Mouse (Mus musculus) midbrain, embryonic 10.5 days (tissue): ENCODE measurements around the gene Bola2. TPM values are rescaled to one million over a fixed set of nuclear protein-coding genes. Genes with fewer than 3 reads are reported as not detected.

Source experiments
- DNase-seq: peaks from one replicate; pipeline ENCODE4 v3.0.0-alpha.2; 2017; ENCODE audit warnings: low spot score
- H3K27ac ChIP-seq: fragments of 300-500 bp; sonication (generic); replicated peaks from 2 replicates; pipeline ENCODE4 v1.5.1; 2016; ENCODE audit warnings: mild to moderate bottlenecking
- H3K27me3 ChIP-seq: fragments of 300-500 bp; sonication (generic); 2 replicates; pipeline ENCODE4 v1.6.1; 2016; ENCODE audit warnings: low read depth, mild to moderate bottlenecking; ENCODE audit not compliant: poor library complexity, severe bottlenecking
- H3K36me3 ChIP-seq: fragments of 300-500 bp; sonication (generic); 2 replicates; pipeline ENCODE4 v1.6.1; 2016; ENCODE audit warnings: mild to moderate bottlenecking, moderate library complexity
- H3K4me1 ChIP-seq: fragments of 300-500 bp; sonication (generic); 2 replicates; pipeline ENCODE4 v1.6.1; 2016
- H3K4me3 ChIP-seq: fragments of 300-500 bp; sonication (generic); 2 replicates; pipeline ENCODE4 v1.5.1; 2016; ENCODE audit warnings: mild to moderate bottlenecking, moderate library complexity
- H3K9me3 ChIP-seq: fragments of 300-500 bp; sonication (generic); replicated peaks from 2 replicates; pipeline ENCODE4 v1.6.1; 2016; ENCODE audit warnings: mild to moderate bottlenecking
- WGBS: fragments of 180-500 bp; shearing (Covaris S2); methylation state at CpG from one replicate; pipeline ENCODE4 v1.1.7; 2016; 5-methylcytosine and 5-hydroxymethylcytosine counted together
- polyA plus RNA-seq: library from polyadenylated mRNA; unstranded; fragments of >200 nt; fragmentation: Nextera tagmentation; extraction: Ambion mirVana; gene quantifications from 2 replicates; pipeline ENCODE4 v1.2.1, GENCODE M21; 2016

Gene Bola2
- polyA plus RNA-seq, result 186 and 216 TPM in 2 replicates

DNA sequence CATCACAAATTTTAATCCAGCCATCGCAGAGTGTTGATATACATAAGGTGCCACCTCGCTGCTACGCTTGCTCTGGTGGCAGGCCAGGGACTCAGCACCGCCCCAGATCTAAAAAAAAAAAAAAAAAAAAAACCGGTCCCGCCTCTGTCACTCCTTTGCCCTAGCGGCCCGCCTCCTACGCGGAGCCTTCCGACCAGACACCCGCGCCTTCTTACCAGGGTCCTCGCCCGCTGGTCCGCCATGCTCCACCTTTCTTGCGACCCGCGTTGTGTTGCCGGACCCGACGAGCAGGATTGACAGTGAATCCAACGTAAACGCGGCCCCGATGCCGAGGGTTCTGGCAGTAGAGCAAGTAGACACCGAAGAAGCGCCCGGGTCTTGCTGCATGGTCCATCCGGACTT lies at the start of gene Bola2:
Gene Bola2, plus strand, starts transcription at position 192 of the 402 bp plus-strand sequence.
- H3K27me3 ChIP-seq, result no peaks in the 10 kb centered on the region
- WGBS, result 0% methylated on average over 31 of the region's 31 CpGs
- H3K9me3 ChIP-seq, result no peaks in the 10 kb centered on the region
- H3K4me1 ChIP-seq, result peaks cover 40% of the 10 kb centered on the region
- H3K36me3 ChIP-seq, result peaks cover 53% of the 10 kb centered on the region
- peak within 1 kb of the TSS; percentile 91 for H3K4me3 ChIP-seq
- H3K27ac ChIP-seq, result peak within 1 kb of the TSS; percentile 96
- no peak for DNase-seq

DNA sequence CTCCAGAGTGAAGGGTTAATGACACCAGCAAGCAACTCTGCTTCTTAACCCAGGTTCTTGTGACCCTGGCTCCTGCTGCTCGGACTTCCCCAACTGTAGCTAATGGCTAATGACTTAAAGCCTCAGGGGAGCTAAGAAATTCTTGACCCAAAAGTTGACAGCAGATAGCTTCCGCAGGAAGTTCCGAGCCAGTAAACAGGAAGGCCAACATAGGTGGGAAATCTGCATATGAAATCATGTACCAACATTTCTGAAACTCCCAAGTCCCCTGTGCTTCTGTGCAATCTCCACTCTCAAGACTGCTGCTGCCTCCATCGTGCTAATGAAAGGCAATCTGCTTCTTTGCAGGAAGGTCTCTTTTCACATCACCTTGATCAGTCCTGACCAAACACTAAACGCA lies 49.5 kb upstream of the Bola2 start:
- 72% methylated on average over 5 of the region's 5 CpGs for WGBS

DNA sequence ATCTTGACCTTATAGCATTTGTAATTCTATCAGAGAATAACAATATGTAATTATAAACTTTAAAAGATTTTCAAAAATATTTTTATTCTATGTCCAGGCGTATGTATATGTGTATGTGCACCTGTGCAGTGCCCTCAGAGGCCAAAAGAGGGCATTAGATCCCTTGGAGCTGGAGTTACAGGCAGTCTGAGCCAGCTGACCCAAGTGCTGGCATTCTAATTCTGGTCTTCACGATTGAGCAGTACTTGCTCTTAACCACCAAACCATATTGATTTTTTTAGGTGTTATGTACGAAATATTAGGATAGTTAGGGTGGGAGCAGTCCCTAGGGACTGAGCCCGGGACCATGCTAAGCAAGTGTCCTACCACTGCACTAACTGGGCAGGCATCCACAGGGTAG lies 46.7 kb upstream of the Bola2 start:
- H3K4me3 ChIP-seq, result peak overlapping the region; percentile 73
- no peaks in the 10 kb centered on the region for H3K36me3 ChIP-seq
- WGBS, result 78% methylated on average over 4 of the region's 4 CpGs
- no peak overlapping the region for H3K27ac ChIP-seq
- peaks cover 12% of the 10 kb centered on the region for H3K4me1 ChIP-seq
- no peaks in the 10 kb centered on the region for H3K9me3 ChIP-seq
- no peak for DNase-seq
- H3K27me3 ChIP-seq, result no peaks in the 10 kb centered on the region

More for the DNA sequence above, 49.5 kb upstream of the Bola2 start:
- H3K4me1 ChIP-seq, result peaks cover 12% of the 10 kb centered on the region
- H3K4me3 ChIP-seq, result no peak overlapping the region
- no peak overlapping the region for H3K27ac ChIP-seq
- no peaks in the 10 kb centered on the region for H3K9me3 ChIP-seq
- H3K36me3 ChIP-seq, result no peaks in the 10 kb centered on the region
- H3K27me3 ChIP-seq, result no peaks in the 10 kb centered on the region
- no peak for DNase-seq

DNA sequence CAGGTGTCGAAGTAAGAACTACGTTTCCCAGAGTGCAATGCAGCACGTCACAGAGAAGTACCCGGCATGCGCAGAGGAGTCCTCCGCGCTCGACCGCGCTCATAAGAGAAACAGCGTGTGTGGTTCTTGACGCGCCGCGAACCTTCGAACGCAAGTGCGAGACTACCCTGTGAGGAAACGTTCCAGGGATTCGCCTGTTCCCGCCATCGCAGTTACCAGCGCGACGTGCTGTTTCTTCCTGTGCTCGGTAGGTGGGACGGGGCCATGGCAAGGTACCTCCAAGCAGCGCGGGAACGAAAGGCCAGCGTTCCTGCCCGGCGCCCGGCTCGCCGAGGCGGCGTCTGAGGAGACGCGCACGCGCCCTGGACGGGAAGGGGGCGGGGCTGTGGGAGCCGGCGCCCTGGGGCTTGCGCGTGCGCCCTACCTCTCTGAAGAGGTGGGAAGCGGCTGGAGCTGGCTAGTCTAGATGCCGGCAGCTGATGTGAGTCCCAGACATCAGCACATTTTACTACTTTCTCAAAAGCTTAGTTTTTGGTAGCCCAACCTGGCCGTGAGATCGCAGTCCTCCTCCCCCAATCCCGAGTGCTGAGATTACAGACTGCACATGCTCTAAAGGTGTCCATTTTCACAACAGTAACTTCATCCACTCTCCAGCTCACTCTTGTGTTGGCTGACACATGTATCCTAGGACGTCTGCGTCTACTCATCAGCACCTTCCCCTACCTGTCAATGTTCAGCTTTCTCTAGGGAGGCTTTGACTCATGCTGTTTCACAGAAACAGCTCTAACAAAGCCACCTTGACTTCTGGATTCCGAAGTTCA lies 45.8 kb upstream of the Bola2 start, which contains the start of gene Sgf29:
Gene Sgf29, plus strand, starts transcription at position 79 of the 821 bp plus-strand sequence.
- H3K27me3 ChIP-seq, result no peaks in the 10 kb centered on the region
- 1% methylated on average over 57 of the region's 57 CpGs for WGBS
- peak; percentile 93 for DNase-seq
- peaks cover 12% of the 10 kb centered on the region for H3K4me1 ChIP-seq
- peak within 1 kb of the TSS; percentile 94 for H3K27ac ChIP-seq
- H3K4me3 ChIP-seq, result peak within 1 kb of the TSS; percentile 73
- H3K36me3 ChIP-seq, result no peaks in the 10 kb centered on the region
- H3K9me3 ChIP-seq, result no peaks in the 10 kb centered on the region

DNA sequence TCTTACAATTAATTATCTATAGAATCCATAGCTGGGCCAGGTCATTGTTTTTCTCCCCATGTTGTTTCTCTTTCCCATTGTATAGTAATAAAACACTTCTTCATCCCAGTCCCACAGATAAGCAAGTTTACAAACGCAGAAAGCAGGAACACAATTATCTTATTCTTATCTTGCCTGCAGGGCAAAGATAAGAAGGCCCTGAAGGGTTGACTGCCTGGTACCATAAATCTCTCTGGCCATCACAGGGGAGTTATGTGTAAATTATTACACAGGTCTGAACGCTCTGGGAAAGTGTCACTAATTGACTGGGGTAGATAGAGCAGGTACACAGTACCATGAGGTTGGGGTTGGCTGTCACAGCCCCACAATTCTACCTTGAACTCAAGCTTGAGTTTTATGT lies 44.3 kb upstream of the Bola2 start:
- Histone ChIP-seq H3K36me3 (no peaks in the 10 kb centered on the region), H3K9me3 (no peaks in the 10 kb centered on the region), H3K4me1 (peaks cover 12% of the 10 kb centered on the region), H3K4me3 (no peak overlapping the region), H3K27ac (no peak overlapping the region), H3K27me3 (no peaks in the 10 kb centered on the region)
- WGBS, result 90% methylated on average over 2 of the region's 2 CpGs
- DNase-seq, result no peak

DNA sequence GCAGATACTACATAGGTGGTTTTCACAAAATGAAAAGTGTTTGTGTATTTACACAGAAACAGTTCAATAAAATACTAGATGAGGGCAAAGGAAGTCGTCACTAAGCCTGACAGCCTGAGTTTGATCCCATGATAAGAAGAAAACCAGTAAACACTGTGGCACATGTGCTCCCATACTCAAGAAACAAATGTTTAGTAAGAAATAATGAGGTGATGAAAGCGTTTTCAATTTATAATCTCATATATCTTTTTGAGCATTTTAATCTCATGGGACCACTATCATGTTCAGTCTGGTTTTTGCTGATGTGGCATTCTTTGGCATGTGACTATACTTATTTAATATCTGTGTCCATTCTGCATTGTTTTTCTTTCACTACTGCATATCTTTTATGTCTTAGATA lies 41.2 kb upstream of the Bola2 start:
- H3K27ac ChIP-seq, result no peak overlapping the region
- H3K4me1 ChIP-seq, result peaks cover 9% of the 10 kb centered on the region
- no peaks in the 10 kb centered on the region for H3K9me3 ChIP-seq
- 89% methylated on average over 2 of the region's 2 CpGs for WGBS
- H3K4me3 ChIP-seq, result no peak overlapping the region
- no peak for DNase-seq
- H3K27me3 ChIP-seq, result no peaks in the 10 kb centered on the region
- H3K36me3 ChIP-seq, result no peaks in the 10 kb centered on the region

DNA sequence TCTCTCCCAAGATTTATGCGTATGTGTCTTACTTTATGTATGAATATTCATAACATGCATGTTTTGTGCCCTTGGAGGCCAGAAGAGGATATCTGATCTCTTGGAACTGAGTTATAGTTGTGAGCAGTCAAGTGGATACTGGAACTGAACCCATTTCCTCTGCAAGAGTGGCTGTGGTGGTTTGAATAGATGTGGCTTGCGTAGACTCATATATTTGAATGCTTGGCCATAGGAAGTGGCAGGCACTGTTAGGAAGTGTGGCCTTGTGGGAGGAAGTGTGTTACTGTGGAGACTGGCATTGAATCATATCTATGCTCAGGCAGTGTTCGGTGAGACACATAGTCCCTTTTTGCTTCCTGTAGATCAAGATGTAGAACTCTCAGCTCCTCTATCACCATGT lies 39.5 kb upstream of the Bola2 start:
- no peaks in the 10 kb centered on the region for H3K4me1 ChIP-seq
- no peak overlapping the region for H3K4me3 ChIP-seq
- H3K36me3 ChIP-seq, result no peaks in the 10 kb centered on the region
- no peak for DNase-seq
- H3K27me3 ChIP-seq, result no peaks in the 10 kb centered on the region
- H3K9me3 ChIP-seq, result no peaks in the 10 kb centered on the region
- 90% methylated on average over 3 of the region's 3 CpGs for WGBS
- no peak overlapping the region for H3K27ac ChIP-seq

DNA sequence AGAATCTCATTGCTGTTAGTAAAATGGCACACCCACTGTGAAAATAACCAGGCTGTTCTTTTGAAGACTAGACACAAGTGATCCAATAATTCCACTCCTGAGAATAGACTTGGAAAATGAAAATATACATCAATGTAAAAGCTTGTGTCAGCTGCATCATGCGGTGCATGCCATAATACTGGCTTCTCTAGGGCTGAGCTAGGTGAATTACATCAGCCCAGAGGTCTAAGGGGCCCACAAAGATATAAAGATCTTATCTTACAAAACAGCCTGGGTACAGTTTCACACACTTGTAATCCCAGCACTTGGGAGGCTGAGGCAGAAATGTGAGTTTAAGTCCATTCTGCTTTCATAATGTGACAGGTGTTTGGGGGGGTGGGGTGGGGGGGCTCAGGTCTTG lies 37.7 kb upstream of the Bola2 start:
- no peak for DNase-seq
- Histone ChIP-seq H3K4me1 (no peaks in the 10 kb centered on the region), H3K4me3 (no peak overlapping the region), H3K27me3 (no peaks in the 10 kb centered on the region), H3K9me3 (no peaks in the 10 kb centered on the region), H3K27ac (no peak overlapping the region), H3K36me3 (peaks cover 13% of the 10 kb centered on the region)
- 93% methylated on average over 1 of the region's 1 CpGs for WGBS

DNA sequence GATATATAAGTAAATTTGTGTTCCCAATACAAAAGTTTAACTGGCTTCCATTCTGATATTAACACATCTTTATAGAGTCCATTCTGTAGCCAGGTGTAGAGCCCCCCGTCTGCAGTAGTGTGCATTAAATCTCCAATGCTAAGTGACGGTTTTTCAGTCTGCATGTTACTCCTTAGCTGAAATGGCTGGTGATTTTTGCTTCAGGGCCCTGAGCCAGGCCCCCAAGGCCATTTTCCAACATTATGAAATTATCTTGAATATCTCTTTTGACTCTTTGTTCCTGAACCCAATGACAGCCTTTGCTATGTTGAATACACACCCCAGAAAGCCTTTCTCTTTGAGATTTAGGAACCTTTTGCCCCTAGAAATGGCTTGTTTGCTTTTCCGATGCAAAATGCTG lies 35.4 kb upstream of the Bola2 start:
- Histone ChIP-seq H3K27ac (no peak overlapping the region), H3K4me1 (no peaks in the 10 kb centered on the region), H3K36me3 (peaks cover 35% of the 10 kb centered on the region), H3K9me3 (no peaks in the 10 kb centered on the region), H3K4me3 (no peak overlapping the region), H3K27me3 (no peaks in the 10 kb centered on the region)
- WGBS, result 91% methylated on average over 3 of the region's 3 CpGs
- DNase-seq, result no peak

DNA sequence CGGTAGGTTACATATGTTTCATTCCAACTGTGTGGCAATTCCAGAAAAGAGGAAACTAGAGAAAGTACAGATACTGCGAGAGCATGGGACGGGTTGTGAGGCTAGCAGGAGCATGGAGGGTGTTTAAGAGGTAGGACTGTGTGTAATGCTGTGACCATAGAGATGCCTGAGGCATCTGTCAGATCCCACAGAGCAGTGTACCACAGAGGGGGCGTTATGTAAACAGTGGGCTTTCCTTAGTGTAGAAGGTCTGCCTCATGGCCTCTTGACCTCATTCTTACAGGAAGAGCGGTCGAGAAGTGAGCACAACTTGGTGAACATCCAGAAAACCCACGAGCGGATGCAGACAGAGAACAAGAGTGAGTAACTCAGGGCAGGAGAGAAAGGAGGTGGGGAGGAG lies 31.6 kb upstream of the Bola2 start:
- 83% methylated on average over 8 of the region's 8 CpGs for WGBS
- Histone ChIP-seq H3K36me3 (peaks cover 72% of the 10 kb centered on the region), H3K4me3 (no peak overlapping the region), H3K27me3 (no peaks in the 10 kb centered on the region), H3K27ac (no peak overlapping the region), H3K4me1 (no peaks in the 10 kb centered on the region), H3K9me3 (no peaks in the 10 kb centered on the region)
- no peak for DNase-seq

DNA sequence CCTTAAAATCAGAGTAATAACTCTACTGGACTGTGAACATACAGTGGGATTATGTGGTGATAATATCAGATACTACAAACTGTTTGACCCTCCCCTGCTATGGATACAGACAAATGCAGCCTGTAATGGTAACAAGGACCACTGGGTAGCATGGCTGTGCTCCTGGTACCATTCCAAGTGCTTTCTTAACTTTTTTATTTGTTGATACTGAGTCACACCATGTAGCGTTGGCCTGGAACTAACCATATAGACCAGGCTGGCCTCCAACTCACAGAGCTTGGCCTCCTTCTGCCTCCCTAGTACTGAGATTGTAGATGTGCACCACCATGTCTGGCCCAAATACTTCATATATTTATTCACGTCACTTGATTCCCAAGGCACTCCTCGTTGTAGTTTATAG lies 29.9 kb upstream of the Bola2 start:
- peaks cover 79% of the 10 kb centered on the region for H3K36me3 ChIP-seq

DNA sequence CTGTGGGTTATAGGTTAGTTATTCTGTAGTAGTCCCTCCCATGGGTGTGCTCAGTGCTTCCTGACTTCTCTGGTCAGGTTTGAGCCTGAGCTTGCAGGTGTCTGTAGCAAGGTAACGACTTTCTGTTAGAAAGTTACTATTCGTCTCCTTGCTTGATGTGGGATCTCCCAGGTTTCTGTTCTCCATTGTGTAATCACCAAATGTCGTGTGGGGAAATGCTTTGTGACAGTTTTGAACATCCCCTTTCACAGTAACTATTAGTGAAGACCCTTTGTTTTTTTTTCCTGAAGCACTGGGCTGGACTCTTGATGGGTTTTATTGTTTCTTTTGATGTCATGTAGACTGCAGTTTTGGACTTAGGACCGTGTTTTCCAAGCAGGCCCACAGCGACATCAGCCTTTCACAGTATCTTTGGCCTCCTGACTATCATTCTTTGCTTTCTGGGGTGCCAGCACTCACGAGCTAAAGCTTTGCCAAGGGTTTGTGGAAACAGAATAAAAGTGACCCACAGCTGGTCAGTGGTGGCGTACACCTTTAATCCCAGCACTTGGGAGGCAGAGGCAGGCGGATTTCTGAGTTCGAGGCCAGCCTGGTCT lies 27.6 kb upstream of the Bola2 start:
- Histone ChIP-seq H3K9me3 (no peaks in the 10 kb centered on the region), H3K27me3 (no peaks in the 10 kb centered on the region), H3K36me3 (peaks cover 89% of the 10 kb centered on the region), H3K4me1 (no peaks in the 10 kb centered on the region), H3K4me3 (no peak overlapping the region), H3K27ac (no peak overlapping the region)
- 93% methylated on average over 9 of the region's 9 CpGs for WGBS
- DNase-seq, result no peak

More for the DNA sequence above, 29.9 kb upstream of the Bola2 start:
- no peaks in the 10 kb centered on the region for H3K27me3 ChIP-seq
- H3K27ac ChIP-seq, result no peak overlapping the region
- H3K4me1 ChIP-seq, result no peaks in the 10 kb centered on the region
- no peak for DNase-seq
- H3K4me3 ChIP-seq, result no peak overlapping the region
- WGBS, result 94% methylated on average over 3 of the region's 3 CpGs
- H3K9me3 ChIP-seq, result no peaks in the 10 kb centered on the region

DNA sequence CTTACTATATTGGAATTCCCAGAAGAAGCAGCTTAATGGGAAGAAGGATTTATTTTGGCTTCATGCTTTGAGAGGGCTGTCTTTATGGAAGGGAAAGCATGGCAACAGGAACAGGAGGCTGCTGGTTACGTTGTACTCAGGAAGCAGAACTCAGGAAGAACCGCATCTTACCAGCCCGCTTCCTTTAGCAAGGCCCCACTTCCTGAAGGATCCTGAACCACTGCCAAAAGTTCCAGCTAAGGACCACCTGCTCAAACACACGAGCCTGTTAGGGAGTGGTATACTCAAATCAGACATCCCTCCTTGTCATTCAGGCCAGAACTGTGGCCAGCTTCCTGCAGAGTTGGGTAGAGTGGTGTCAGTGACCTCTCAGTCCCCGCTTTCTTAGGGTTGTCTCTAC lies 26.7 kb upstream of the Bola2 start:
- no peak for DNase-seq
- no peaks in the 10 kb centered on the region for H3K4me1 ChIP-seq
- 87% methylated on average over 5 of the region's 5 CpGs for WGBS
- H3K4me3 ChIP-seq, result no peak overlapping the region
- no peak overlapping the region for H3K27ac ChIP-seq
- no peaks in the 10 kb centered on the region for H3K27me3 ChIP-seq
- H3K9me3 ChIP-seq, result no peaks in the 10 kb centered on the region
- peaks cover 89% of the 10 kb centered on the region for H3K36me3 ChIP-seq
